Mouse (Mus musculus) E14TG2a.4 (cell line): ENCODE measurements around the gene Tet1.
A peak's percentile ranks its signal among the peaks of the same experiment; 100 is the strongest.

Experiments
- H3K27me3 ChIP-seq: 2 replicates; pipeline ENCODE4 v1.6.1; 2014; ENCODE audit warnings: low read length, control low read depth; ENCODE audit not compliant: insufficient read depth
- H3K36me3 ChIP-seq: 2 replicates; pipeline ENCODE4 v1.6.1; 2014; ENCODE audit warnings: low read length, control low read depth; ENCODE audit not compliant: insufficient read depth
- H3K4me1 ChIP-seq: replicated peaks from 2 replicates; pipeline ENCODE4 v1.6.1; 2014; ENCODE audit warnings: low read depth, low read length, control low read depth
- H3K4me3 ChIP-seq: replicated peaks from 2 replicates; pipeline ENCODE4 v1.5.1; 2014; ENCODE audit warnings: mild to moderate bottlenecking, low read length
- H3K9me3 ChIP-seq: 2 replicates; pipeline ENCODE4 v1.6.1; 2014; ENCODE audit warnings: low read length, control low read depth
- CTCF ChIP-seq: conservative IDR thresholded peaks from 2 replicates; pipeline ENCODE4 v1.5.1; 2014; ENCODE audit warnings: low read length
- NANOG ChIP-seq: IDR thresholded peaks from 2 replicates; pipeline ENCODE4 v1.6.1; 2014; ENCODE audit warnings: borderline replicate concordance, low read length, mixed read lengths
- POU5F1 ChIP-seq: IDR thresholded peaks from 2 replicates; pipeline ENCODE4 v1.6.1; 2014; ENCODE audit warnings: low read length, borderline replicate concordance

Tet1 gene

DNA sequence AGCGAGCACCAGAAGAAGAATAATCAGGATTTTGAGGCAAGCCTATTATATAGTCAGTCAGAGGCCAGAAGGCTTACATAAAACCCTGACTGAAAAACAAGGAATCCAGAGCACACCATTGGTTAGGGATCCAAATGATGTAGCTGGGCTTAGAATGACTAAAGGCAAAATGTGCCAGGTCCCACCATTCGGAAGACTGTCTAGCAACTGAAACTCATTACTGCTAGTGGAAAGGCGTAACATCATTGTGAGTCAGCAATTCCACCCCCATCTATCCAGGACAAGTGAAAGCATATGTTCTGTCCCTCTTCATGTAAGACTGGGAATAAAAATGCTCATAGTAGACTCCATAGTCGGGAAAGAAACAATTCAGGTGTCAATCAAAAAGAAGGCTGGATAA lies 57.8 kb downstream of the Tet1 start:
- no peak overlapping the region for H3K4me3 ChIP-seq
- H3K9me3 ChIP-seq: no peaks in the 10 kb centered on the region
- peaks cover 95% of the 10 kb centered on the region for H3K36me3 ChIP-seq
- peaks cover 94% of the 10 kb centered on the region for H3K4me1 ChIP-seq
- H3K27me3 ChIP-seq: no peaks in the 10 kb centered on the region
- no peak for TF ChIP-seq NANOG
- no peak for TF ChIP-seq CTCF
- TF ChIP-seq POU5F1: no peak

DNA sequence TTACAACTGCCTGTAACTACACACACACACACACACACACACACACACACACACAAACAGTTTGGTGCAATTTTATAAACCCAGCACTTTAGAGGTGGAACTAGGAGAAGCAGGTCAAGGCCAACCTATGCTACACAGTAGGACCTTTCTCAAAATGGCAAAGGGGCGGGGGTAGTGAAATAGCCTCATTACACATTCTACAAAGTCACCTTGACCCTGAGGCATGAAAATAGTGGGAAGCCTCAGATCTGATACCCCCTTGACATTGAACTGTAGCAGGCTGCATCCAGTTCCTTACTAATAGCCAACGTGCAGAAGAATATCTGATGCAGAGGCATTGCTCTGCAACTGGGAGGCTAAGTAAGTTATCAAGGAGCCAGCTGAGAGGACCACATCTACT lies 60.0 kb downstream of the Tet1 start:
- Histone ChIP-seq H3K9me3 (no peaks in the 10 kb centered on the region), H3K36me3 (peaks cover 97% of the 10 kb centered on the region), H3K4me3 (peak overlapping the region; percentile 8; the same call in 1 of the 2 replicates), H3K27me3 (no peaks in the 10 kb centered on the region), H3K4me1 (peaks cover 96% of the 10 kb centered on the region)
- TF ChIP-seq CTCF (no peak), NANOG (no peak), POU5F1 (no peak)

DNA sequence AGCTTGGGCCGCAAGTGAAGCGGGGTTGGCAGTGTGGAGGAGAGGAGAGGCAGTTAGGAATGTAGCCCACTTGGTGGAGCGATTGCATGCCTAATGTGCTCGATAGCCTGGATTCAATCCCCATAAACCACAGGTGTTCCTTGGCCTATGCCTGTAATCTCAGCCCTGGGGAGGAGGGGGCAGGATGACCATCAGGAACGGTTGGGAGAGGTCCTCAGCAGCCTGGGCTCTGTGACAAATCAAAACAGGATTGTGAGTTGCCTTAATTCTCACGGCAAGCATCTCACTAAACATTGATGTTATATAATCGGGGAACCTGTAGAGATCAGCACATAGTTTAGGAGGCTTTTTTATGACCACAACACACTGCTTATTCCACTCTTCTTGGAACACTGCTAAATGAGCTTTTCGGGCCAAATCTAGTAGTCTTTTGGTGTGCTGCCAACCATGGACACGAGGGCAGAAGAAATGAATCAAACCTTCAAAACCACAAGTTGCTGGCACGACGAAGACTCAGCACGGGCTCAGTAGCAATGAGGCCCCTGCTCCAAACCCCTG lies 61.6 kb downstream of the Tet1 start:
- Histone ChIP-seq H3K9me3 (no peaks in the 10 kb centered on the region), H3K27me3 (no peaks in the 10 kb centered on the region), H3K4me3 (peak overlapping the region; percentile 3; the same call in 1 of the 2 replicates), H3K4me1 (peaks cover 96% of the 10 kb centered on the region), H3K36me3 (peaks cover 96% of the 10 kb centered on the region)
- TF ChIP-seq NANOG (no peak), CTCF (no peak), POU5F1 (no peak)

DNA sequence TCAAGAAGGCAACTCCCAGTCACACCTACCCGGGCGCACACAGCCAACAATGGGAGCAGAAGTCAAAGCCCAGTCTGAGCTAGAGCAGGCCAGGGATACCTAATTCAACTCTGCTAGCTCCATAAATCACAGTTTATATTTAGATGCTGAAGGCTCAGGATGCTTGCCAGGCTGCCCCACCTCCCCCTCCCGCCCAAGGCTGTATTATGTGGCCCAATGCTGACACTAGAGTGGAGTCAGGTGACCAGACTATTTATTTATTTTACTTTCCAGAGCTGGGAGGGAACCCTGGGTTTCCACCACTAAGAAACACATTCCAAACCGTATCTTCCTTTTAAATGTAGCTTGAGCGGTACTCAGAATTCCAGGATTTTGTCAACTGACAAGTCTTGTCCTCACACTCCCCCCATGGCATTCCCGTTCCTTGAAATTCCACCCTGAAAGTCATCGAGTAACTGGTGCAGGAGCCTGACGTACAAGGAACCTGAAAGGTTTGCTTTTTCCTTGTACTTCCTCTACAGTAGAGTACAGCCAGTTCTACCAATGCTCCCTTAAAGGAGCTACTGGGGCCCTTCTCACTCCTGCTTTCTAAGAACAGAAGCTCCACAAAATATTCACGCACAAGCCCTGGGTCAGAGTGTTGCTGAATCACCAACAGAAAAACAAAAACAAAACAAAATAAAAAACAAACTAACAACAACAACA lies 64.9 kb downstream of the Tet1 start:
- H3K36me3 ChIP-seq: peaks cover 98% of the 10 kb centered on the region
- no peaks in the 10 kb centered on the region for H3K27me3 ChIP-seq
- no peak for TF ChIP-seq CTCF
- no peak for TF ChIP-seq NANOG
- TF ChIP-seq POU5F1: no peak
- peaks cover 96% of the 10 kb centered on the region for H3K4me1 ChIP-seq
- H3K4me3 ChIP-seq: 0 out of 2 replicates have a peak overlapping the region, but pooled peaks have one; percentile 17
- no peaks in the 10 kb centered on the region for H3K9me3 ChIP-seq

DNA sequence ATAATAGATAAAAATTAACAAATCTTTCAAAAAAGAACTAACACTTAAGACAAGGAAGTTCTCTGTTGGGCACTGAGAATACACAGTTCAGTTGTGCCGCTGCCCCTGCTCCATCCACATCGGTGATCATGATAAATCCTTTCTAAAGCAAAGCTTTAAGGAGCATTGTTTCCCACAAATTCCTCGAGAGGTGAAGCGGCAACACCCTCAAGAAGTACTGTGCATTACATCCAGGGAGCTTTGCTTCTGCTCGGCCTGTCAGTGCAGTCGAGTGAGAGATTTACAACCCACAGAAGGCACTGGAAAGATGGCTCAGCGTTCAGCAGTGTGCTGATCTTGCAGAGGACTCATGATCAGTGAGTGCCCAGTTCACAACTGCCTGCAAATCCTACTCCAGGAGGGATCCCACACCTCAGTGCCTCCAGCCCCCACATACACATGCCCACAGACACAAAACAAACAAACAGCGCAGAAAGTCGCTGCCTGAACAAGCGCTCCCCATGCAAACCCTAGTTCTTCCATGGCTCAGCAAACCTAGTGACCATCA lies 66.8 kb downstream of the Tet1 start:
- no peaks in the 10 kb centered on the region for H3K27me3 ChIP-seq
- peaks cover 98% of the 10 kb centered on the region for H3K36me3 ChIP-seq
- no peak overlapping the region for H3K4me3 ChIP-seq
- H3K9me3 ChIP-seq: no peaks in the 10 kb centered on the region
- no peak for TF ChIP-seq CTCF
- TF ChIP-seq NANOG: no peak
- TF ChIP-seq POU5F1: no peak
- H3K4me1 ChIP-seq: peaks cover 95% of the 10 kb centered on the region

DNA sequence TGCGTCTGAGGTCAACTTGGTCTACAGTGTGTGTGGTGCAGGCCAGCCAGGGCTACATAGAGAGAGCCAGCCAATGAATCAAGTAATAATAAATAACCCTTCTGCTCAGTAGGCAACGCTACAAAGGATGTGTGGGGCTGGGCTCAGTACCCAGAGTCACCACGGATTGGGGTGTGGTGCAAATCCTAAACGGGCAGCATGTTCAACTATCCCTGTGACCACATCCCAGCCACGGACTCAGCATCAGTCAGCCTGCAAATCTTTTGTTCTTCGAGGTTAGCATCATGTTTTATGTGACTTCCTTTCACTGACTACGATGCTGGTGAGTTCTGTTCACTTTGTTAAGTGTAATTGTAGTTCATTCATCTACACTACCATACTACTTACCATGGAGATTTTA lies 68.1 kb downstream of the Tet1 start:
- peaks cover 99% of the 10 kb centered on the region for H3K36me3 ChIP-seq
- no peak for TF ChIP-seq CTCF
- TF ChIP-seq POU5F1: no peak
- H3K4me3 ChIP-seq: no peak overlapping the region
- no peaks in the 10 kb centered on the region for H3K27me3 ChIP-seq
- no peaks in the 10 kb centered on the region for H3K9me3 ChIP-seq
- peaks cover 96% of the 10 kb centered on the region for H3K4me1 ChIP-seq

DNA sequence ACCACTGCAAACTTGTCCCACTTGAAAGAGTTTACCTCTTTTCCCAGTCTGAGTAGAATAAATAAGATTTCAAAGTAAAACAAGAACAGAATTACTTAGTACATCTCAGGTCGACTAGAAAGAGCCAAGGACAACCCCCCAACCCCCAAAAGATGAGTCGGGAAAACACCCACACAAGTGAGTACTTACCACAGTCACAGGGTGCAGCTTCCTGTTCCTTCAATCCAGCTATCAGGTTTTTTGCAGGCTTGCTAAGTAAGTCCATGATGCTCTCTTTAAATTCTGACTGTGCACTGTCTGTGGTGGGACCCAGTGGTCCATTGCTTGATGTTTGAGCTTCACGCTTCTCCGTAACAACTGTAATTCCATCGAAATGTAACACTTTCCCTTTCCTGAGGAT lies 70.8 kb downstream of the Tet1 start:
- Histone ChIP-seq H3K4me3 (no peak overlapping the region), H3K4me1 (peaks cover 96% of the 10 kb centered on the region), H3K9me3 (no peaks in the 10 kb centered on the region), H3K36me3 (peaks cover 99% of the 10 kb centered on the region), H3K27me3 (no peaks in the 10 kb centered on the region)
- TF ChIP-seq CTCF (no peak), NANOG (no peak), POU5F1 (no peak)

DNA sequence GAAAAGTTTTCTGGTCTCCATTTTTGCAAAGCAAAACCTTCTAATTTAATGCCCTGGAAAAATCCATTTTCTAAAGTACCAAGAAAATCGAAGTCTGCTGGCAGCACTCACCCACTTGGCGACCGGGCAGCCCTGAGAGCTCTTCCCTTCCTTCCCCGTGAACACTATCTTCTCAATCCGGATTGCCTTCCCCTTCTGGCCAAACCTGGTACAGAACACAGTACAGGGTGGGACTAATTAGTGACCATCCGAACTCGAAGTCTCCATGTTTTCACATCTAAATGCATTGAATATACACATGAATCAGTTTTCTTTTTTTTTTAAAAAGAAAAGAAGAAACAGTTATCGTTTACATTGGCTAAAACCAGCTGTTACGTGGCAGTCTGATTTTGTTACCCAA lies 76.0 kb downstream of the Tet1 start:
- no peak for TF ChIP-seq CTCF
- no peak for TF ChIP-seq POU5F1
- no peak for TF ChIP-seq NANOG
- Histone ChIP-seq H3K4me1 (peaks cover 95% of the 10 kb centered on the region), H3K9me3 (no peaks in the 10 kb centered on the region), H3K36me3 (peaks cover 100% of the 10 kb centered on the region), H3K4me3 (no peak overlapping the region), H3K27me3 (no peaks in the 10 kb centered on the region)

DNA sequence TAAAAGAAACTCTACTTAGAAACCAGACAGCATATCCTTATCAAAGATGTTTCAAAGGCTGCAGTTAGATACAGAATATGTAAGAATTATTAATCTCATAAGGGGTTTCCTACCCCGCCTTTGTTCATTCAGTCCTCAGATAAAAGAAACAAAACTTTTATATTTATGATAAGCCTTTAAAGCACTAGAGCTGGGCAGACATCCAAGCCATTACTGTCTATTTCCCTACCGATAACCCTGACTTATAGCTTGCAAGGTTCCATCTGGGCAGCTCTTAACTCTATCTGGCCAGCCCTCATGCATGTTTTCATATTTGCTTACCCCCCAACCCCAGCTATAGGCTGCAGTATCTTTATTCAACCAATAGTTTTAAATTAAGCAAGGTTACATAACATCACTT lies 77.2 kb downstream of the Tet1 start:
- no peaks in the 10 kb centered on the region for H3K27me3 ChIP-seq
- H3K9me3 ChIP-seq: no peaks in the 10 kb centered on the region
- no peak overlapping the region for H3K4me3 ChIP-seq
- peaks cover 100% of the 10 kb centered on the region for H3K36me3 ChIP-seq
- TF ChIP-seq NANOG (no peak), CTCF (no peak), POU5F1 (no peak)
- H3K4me1 ChIP-seq: peaks cover 94% of the 10 kb centered on the region
